Mouse (Mus musculus) hindbrain, embryonic 11.5 days (tissue): ENCODE results near the gene Ddb2. TPM values are rescaled to one million over a fixed set of nuclear protein-coding genes. Genes with fewer than 3 reads are reported as not detected.

Source experiments
- ATAC-seq: fragments of 200-750 bp; cut with Nextera tagmentation; 2 replicates; pipeline ENCODE4 v1.8.0; 2017; ENCODE audit warnings: mild to moderate bottlenecking, moderate TSS enrichment, moderate library complexity; ENCODE audit not compliant: low FRiP score
- DNase-seq: peaks from one replicate; pipeline ENCODE4 v3.0.0-alpha.2; 2015; ENCODE audit warnings: low spot score
- H3K27ac ChIP-seq: fragments of 300-500 bp; sonication (generic); 2 replicates; pipeline ENCODE4 v1.5.1; 2014; ENCODE audit warnings: mild to moderate bottlenecking, low read depth, low read length
- H3K27me3 ChIP-seq: fragments of 300-500 bp; sonication (generic); 2 replicates; pipeline ENCODE4 v1.6.1; 2014; ENCODE audit warnings: mild to moderate bottlenecking, low read length, moderate library complexity, mixed read lengths; ENCODE audit not compliant: control insufficient read depth, insufficient read depth
- H3K36me3 ChIP-seq: fragments of 300-500 bp; sonication (generic); 2 replicates; pipeline ENCODE4 v1.6.1; 2014; ENCODE audit warnings: mild to moderate bottlenecking, low read length, moderate library complexity, mixed read lengths; ENCODE audit not compliant: control insufficient read depth, insufficient read depth
- H3K4me1 ChIP-seq: fragments of 300-500 bp; sonication (generic); replicated peaks from 2 replicates; pipeline ENCODE4 v1.6.1; 2014; ENCODE audit warnings: low read length, mixed read lengths; ENCODE audit not compliant: control insufficient read depth, insufficient read depth
- H3K4me2 ChIP-seq: fragments of 300-500 bp; sonication (generic); replicated peaks from 2 replicates; pipeline ENCODE4 v1.6.1; 2014; ENCODE audit warnings: mild to moderate bottlenecking, low read depth, low read length
- H3K4me3 ChIP-seq: fragments of 300-500 bp; sonication (generic); 2 replicates; pipeline ENCODE4 v1.5.1; 2014; ENCODE audit warnings: low read depth, low read length
- H3K9ac ChIP-seq: fragments of 300-500 bp; sonication (generic); 2 replicates; pipeline ENCODE4 v1.6.1; 2014; ENCODE audit warnings: low read depth, low read length
- H3K9me3 ChIP-seq: fragments of 300-500 bp; sonication (generic); 2 replicates; pipeline ENCODE4 v1.6.1; 2016; ENCODE audit warnings: low read length; ENCODE audit not compliant: control insufficient read depth
- WGBS: fragments of 180-500 bp; shearing (Covaris S2); extraction: QIAGEN DNeasy Blood & Tissue Kit; methylation state at CpG from one replicate; pipeline ENCODE4 v1.1.7; 2014; 5-methylcytosine and 5-hydroxymethylcytosine counted together
- polyA plus RNA-seq: library from polyadenylated mRNA; unstranded; fragments of >200 nt; fragmentation: Nextera tagmentation; extraction: Ambion mirVana; gene quantifications from 2 replicates; pipeline ENCODE4 v1.2.1, GENCODE M21; 2014

Gene Ddb2
- polyA plus RNA-seq, 1 experiment from 2014 or later = 6.2 TPM

GRCm38 (mm10) chr2:91257126-91257980 is 20.6 kb upstream of the Ddb2 start:
- ATAC-seq (peak; percentile 75), DNase-seq (no peak)
- WGBS = under 1% methylated on average over 22 of the region's 22 CpGs
- Histone ChIP-seq H3K27ac (no peak overlapping the region; the same call in 1 of the 2 replicates), H3K9me3 (no peaks in the 10 kb centered on the region), H3K36me3 (0 out of 2 replicates have a peak, but pooled peaks cover 3% of the 10 kb centered on the region), H3K27me3 (peaks cover 13% of the 10 kb centered on the region), H3K4me2 (peak overlapping the region; percentile 99), H3K4me1 (peaks cover 16% of the 10 kb centered on the region), H3K4me3 (peak overlapping the region; percentile 53), H3K9ac (peak overlapping the region; percentile 59)

GRCm38 (mm10) chr2:91256256-91257125 is 19.7 kb upstream of the Ddb2 start:
- Histone ChIP-seq H3K4me3 (peak overlapping the region; percentile 53), H3K4me2 (peak overlapping the region; percentile 99), H3K27ac (no peak overlapping the region), H3K4me1 (peaks cover 16% of the 10 kb centered on the region), H3K9me3 (no peaks in the 10 kb centered on the region), H3K36me3 (0 out of 2 replicates have a peak, but pooled peaks cover 3% of the 10 kb centered on the region), H3K9ac (peak overlapping the region; percentile 59), H3K27me3 (peaks cover 13% of the 10 kb centered on the region)
- ATAC-seq (peak; percentile 53), DNase-seq (peak; percentile 72)
- under 1% methylated on average over 48 of the region's 52 CpGs for WGBS

- peak within 1 kb of the TSS; percentile 53 for H3K4me3 ChIP-seq
- peak within 1 kb of the TSS; percentile 99 for H3K4me2 ChIP-seq
- H3K27ac ChIP-seq = no peak within 1 kb of the TSS
- no peaks in the 10 kb centered on the region for H3K9me3 ChIP-seq
- 0% methylated on average over 27 of the region's 27 CpGs for WGBS
- DNase-seq (peak; percentile 56), ATAC-seq (peak; percentile 28)
- peaks cover 13% of the 10 kb centered on the region for H3K27me3 ChIP-seq
- H3K9ac ChIP-seq = peak within 1 kb of the TSS; percentile 59
- 0 out of 2 replicates have a peak, but pooled peaks cover 3% of the 10 kb centered on the region for H3K36me3 ChIP-seq
- H3K4me1 ChIP-seq = peaks cover 16% of the 10 kb centered on the region
Measured at GRCm38 (mm10) chr2:91255661-91256150, 18.9 kb upstream of the Ddb2 start, which contains the start of gene Pacsin3. Gene Pacsin3, plus strand, starts transcription at chr2:91255954.

GRCm38 (mm10) chr2:91254725-91255380 is 18.1 kb upstream of the Ddb2 start:
- DNase-seq (no peak), ATAC-seq (no peak)
- Histone ChIP-seq H3K4me1 (peaks cover 16% of the 10 kb centered on the region), H3K4me2 (no peak overlapping the region), H3K9me3 (no peaks in the 10 kb centered on the region), H3K9ac (no peak overlapping the region), H3K36me3 (0 out of 2 replicates have a peak, but pooled peaks cover 3% of the 10 kb centered on the region), H3K27me3 (peaks cover 13% of the 10 kb centered on the region), H3K4me3 (no peak overlapping the region), H3K27ac (no peak overlapping the region)
- WGBS = 31% methylated on average over 8 of the region's 8 CpGs

- H3K9me3 ChIP-seq = no peaks in the 10 kb centered on the region
- no peak overlapping the region for H3K27ac ChIP-seq
- no peak overlapping the region for H3K4me2 ChIP-seq
- peaks cover 11% of the 10 kb centered on the region; the same call in 1 of the 2 replicates for H3K4me1 ChIP-seq
- no peak for DNase-seq
- ATAC-seq = no peak
- 0 out of 2 replicates have a peak, but pooled peaks cover 3% of the 10 kb centered on the region for H3K36me3 ChIP-seq
- WGBS = 55% methylated on average over 4 of the region's 4 CpGs
- no peak overlapping the region for H3K9ac ChIP-seq
- peaks cover 13% of the 10 kb centered on the region for H3K27me3 ChIP-seq
- H3K4me3 ChIP-seq = no peak overlapping the region
Measured at GRCm38 (mm10) chr2:91252512-91252911, 15.7 kb upstream of the Ddb2 start.

- Histone ChIP-seq H3K4me1 (peaks cover 11% of the 10 kb centered on the region; the same call in 1 of the 2 replicates), H3K4me3 (no peak overlapping the region), H3K36me3 (0 out of 2 replicates have a peak, but pooled peaks cover 3% of the 10 kb centered on the region), H3K9ac (no peak overlapping the region), H3K9me3 (no peaks in the 10 kb centered on the region), H3K27ac (no peak overlapping the region), H3K4me2 (no peak overlapping the region), H3K27me3 (peaks cover 13% of the 10 kb centered on the region)
- ATAC-seq = no peak
- DNase-seq = no peak
- WGBS = 72% methylated on average over 4 of the region's 4 CpGs
Measured at GRCm38 (mm10) chr2:91252001-91252400, 15.2 kb upstream of the Ddb2 start.

GRCm38 (mm10) chr2:91248366-91248765 is 11.6 kb upstream of the Ddb2 start:
- Histone ChIP-seq H3K36me3 (no peaks in the 10 kb centered on the region), H3K4me1 (no peaks in the 10 kb centered on the region), H3K4me3 (no peak overlapping the region), H3K27ac (no peak overlapping the region), H3K9me3 (no peaks in the 10 kb centered on the region), H3K27me3 (no peaks in the 10 kb centered on the region), H3K4me2 (no peak overlapping the region), H3K9ac (no peak overlapping the region)
- 81% methylated on average over 4 of the region's 4 CpGs for WGBS
- ATAC-seq (no peak), DNase-seq (no peak)
